Mouse (Mus musculus): ENCODE measurements at regions not wholly inside any gene's neighbourhood (a gene's known extent, or its start where the extent isn't known, plus 50 kb on each side); places are given as distances from the start of the nearest gene placed in this dataset.
A peak's percentile ranks its signal among the peaks of the same experiment; 100 is the strongest.

- DNase-seq: no peak
Measured at GRCm38 (mm10) chr11:19708821-19709220, 215.4 kb upstream of the Spred2 start.

GRCm38 (mm10) chr11:19709337-19709736, 214.8 kb upstream of the Spred2 start:
- DNase-seq: no peak

GRCm38 (mm10) chr11:19713091-19713490, 211.1 kb upstream of the Spred2 start:
- no peak for DNase-seq

GRCm38 (mm10) chr11:19713597-19713996, 210.6 kb upstream of the Spred2 start:
- DNase-seq: no peak

- no peak for DNase-seq
Measured at GRCm38 (mm10) chr11:19714211-19714610, 210.0 kb upstream of the Spred2 start.

GRCm38 (mm10) chr11:19714888-19715595, 209.1 kb upstream of the Spred2 start:
- DNase-seq: no peak

- no peak for DNase-seq
Measured at GRCm38 (mm10) chr11:19718165-19718564, 206.0 kb upstream of the Spred2 start.

GRCm38 (mm10) chr11:19729031-19729430, 195.1 kb upstream of the Spred2 start:
- no peak for DNase-seq

- DNase-seq: no peak
Measured at GRCm38 (mm10) chr11:19730747-19731146, 193.4 kb upstream of the Spred2 start.

- no peak for DNase-seq
Measured at GRCm38 (mm10) chr11:19736076-19736475, 188.1 kb upstream of the Spred2 start.

GRCm38 (mm10) chr11:19736926-19737325, 187.2 kb upstream of the Spred2 start:
- no peak for DNase-seq

- no peak for DNase-seq
Measured at GRCm38 (mm10) chr11:19737331-19737730, 186.8 kb upstream of the Spred2 start.

GRCm38 (mm10) chr11:19737807-19738206, 186.4 kb upstream of the Spred2 start:
- no peak for DNase-seq

GRCm38 (mm10) chr11:19739527-19740151, 184.5 kb upstream of the Spred2 start:
- no peak for DNase-seq

- DNase-seq: no peak
Measured at GRCm38 (mm10) chr11:19740562-19740961, 183.6 kb upstream of the Spred2 start.

GRCm38 (mm10) chr11:19747097-19747972, 176.8 kb upstream of the Spred2 start:
- no peak for DNase-seq

GRCm38 (mm10) chr11:19747973-19748559, 176.1 kb upstream of the Spred2 start:
- DNase-seq: no peak

- no peak for DNase-seq
Measured at GRCm38 (mm10) chr11:19758892-19759291, 165.3 kb upstream of the Spred2 start.

- peak; percentile 8 for DNase-seq
Measured at GRCm38 (mm10) chr11:19760861-19761693, 163.1 kb upstream of the Spred2 start.

GRCm38 (mm10) chr11:19761694-19761976, 162.5 kb upstream of the Spred2 start:
- DNase-seq: no peak

- no peak for DNase-seq
Measured at GRCm38 (mm10) chr11:19767316-19767715, 156.9 kb upstream of the Spred2 start.

GRCm38 (mm10) chr11:19767871-19768270, 156.3 kb upstream of the Spred2 start:
- DNase-seq: no peak

Data from thymus, postnatal 36 days (tissue).